In genomic region chr3:93031450-93031849, GRCm38 (mm10) we compare ENCODE assay signal across 10 mouse cellular contexts. TPM values are rescaled to one million over a fixed set of nuclear protein-coding genes. Genes with fewer than 3 reads are reported as not detected.
DNase-seq lines count a peak whose midpoint lies in the region; ATAC-seq lines count a peak whose summit lies in the region.
"Had no signal": no experiment of that assay in that cellular context is flagged by ENCODE, and none has a peak within 500 bp of the region (broad histone marks: within the 10 kb centered on the region; RNA-seq: fewer than 3 reads in every experiment).

No protein-coding gene starts in this region.

- H3K9me3 ChIP-seq in embryonic facial prominence, embryonic 10.5 days: no peaks in the 10 kb centered on the region
- H3K9me3 ChIP-seq in kidney, embryonic 14.5 days (ENCODE audit: control insufficient read depth, low read length): no peaks in the 10 kb centered on the region
- H3K9me3 ChIP-seq: megakaryocyte, embryonic 14.5 days had no signal

- DNase-seq in cerebellum, adult 11 months: peak; percentile 2
- no peak for DNase-seq in cerebellum, adult 9-11 months
- peak; percentile 68 for DNase-seq in ES-CJ7 (ENCODE audit: low read depth, low spot score)
- peak; percentile 44 for DNase-seq in embryonic facial prominence, embryonic 10.5 days (ENCODE audit: low spot score)
- DNase-seq in lung, postnatal 36 days: peak; percentile 8
- DNase-seq in yolk sac, embryonic 10.5 days (ENCODE audit: low spot score): peak; percentile 13
- DNase-seq in gastrocnemius, postnatal 4 days (ENCODE audit: low spot score in 2 of 2): no peak

- no peak overlapping the region for H3K9ac ChIP-seq in kidney, embryonic 14.5 days (ENCODE audit: low read depth, low read length)

- no peaks in the 10 kb centered on the region for H3K27me3 ChIP-seq in embryonic facial prominence, embryonic 10.5 days (replicated peaks; ENCODE audit: low read depth, poor library complexity, severe bottlenecking)
- no peaks in the 10 kb centered on the region for H3K27me3 ChIP-seq in kidney, embryonic 14.5 days (ENCODE audit: control insufficient read depth, insufficient read depth, low read length)
- H3K27me3 ChIP-seq: megakaryocyte, embryonic 14.5 days had no signal

- no peak overlapping the region for H3K4me2 ChIP-seq in kidney, embryonic 14.5 days (replicated peaks; ENCODE audit: low read depth, low read length)

- ATAC-seq in kidney, embryonic 14.5 days (ENCODE audit: low FRiP score, low TSS enrichment): peak; percentile 87

- no peak overlapping the region for H3K4me3 ChIP-seq in embryonic facial prominence, embryonic 10.5 days
- no peak overlapping the region for H3K4me3 ChIP-seq in kidney, embryonic 14.5 days (ENCODE audit: low read length)
- H3K4me3 ChIP-seq: megakaryocyte, embryonic 14.5 days had no signal

- WGBS in embryonic facial prominence, embryonic 10.5 days: 58% methylated on average over 5 of the region's 5 CpGs
- 46% methylated on average over 5 of the region's 5 CpGs for WGBS in kidney, embryonic 14.5 days

- H3K36me3 ChIP-seq in embryonic facial prominence, embryonic 10.5 days (replicated peaks): no peaks in the 10 kb centered on the region
- no peaks in the 10 kb centered on the region for H3K36me3 ChIP-seq in kidney, embryonic 14.5 days (ENCODE audit: control insufficient read depth, insufficient read depth, low read length)

- H3K27ac ChIP-seq in embryonic facial prominence, embryonic 10.5 days (replicated peaks): no peak overlapping the region
- no peak overlapping the region for H3K27ac ChIP-seq in kidney, embryonic 14.5 days (ENCODE audit: low read depth, low read length)

- no peaks in the 10 kb centered on the region for H3K4me1 ChIP-seq in embryonic facial prominence, embryonic 10.5 days
- no peaks in the 10 kb centered on the region for H3K4me1 ChIP-seq in kidney, embryonic 14.5 days (ENCODE audit: control insufficient read depth, insufficient read depth, low read length)
- H3K4me1 ChIP-seq: megakaryocyte, embryonic 14.5 days had no signal

RNA-seq across cellular contexts. Expression of gene Lce1m, which starts 12.6 kb away (rescaled TPM):
- not detected in 2 replicates for polyA plus RNA-seq in embryonic facial prominence, embryonic 10.5 days (2016; fragmentation: Nextera tagmentation; extraction: Ambion mirVana)
- polyA plus RNA-seq in kidney, embryonic 14.5 days (2014; fragmentation: Nextera tagmentation; extraction: Ambion mirVana): not detected in 2 replicates
- total RNA-seq in gastrocnemius, postnatal 4 days (2021): under 1 TPM in 1 of 2 experiments, not detected in 1; 0.62 TPM
- total RNA-seq: heart, adult 18-20 months had no signal

RNA-seq across cellular contexts. Expression of gene Crct1, which starts 16.0 kb away (rescaled TPM):
- 0.36 TPM in 1 of 2 replicates, not detected in the other for polyA plus RNA-seq in embryonic facial prominence, embryonic 10.5 days (2016; fragmentation: Nextera tagmentation; extraction: Ambion mirVana)
- 0.64 and 0.67 TPM in 2 replicates for polyA plus RNA-seq in kidney, embryonic 14.5 days (2014; fragmentation: Nextera tagmentation; extraction: Ambion mirVana)
- under 1 TPM in 1 of 2 experiments, not detected in 1; 0.52 TPM for total RNA-seq in gastrocnemius, postnatal 4 days (2021)
- total RNA-seq: heart, adult 18-20 months had no signal

RNA-seq across cellular contexts. Expression of gene Gm4858, which starts 37.2 kb away (rescaled TPM):
- not detected in 2 replicates for polyA plus RNA-seq in embryonic facial prominence, embryonic 10.5 days (2016; fragmentation: Nextera tagmentation; extraction: Ambion mirVana)
- not detected in 2 replicates for polyA plus RNA-seq in kidney, embryonic 14.5 days (2014; fragmentation: Nextera tagmentation; extraction: Ambion mirVana)
- not detected for total RNA-seq in gastrocnemius, postnatal 4 days (2021)
- total RNA-seq: heart, adult 18-20 months had no signal

RNA-seq across cellular contexts. Expression of gene Lce3f, which starts 39.4 kb away (rescaled TPM):
- not detected in 2 replicates for polyA plus RNA-seq in embryonic facial prominence, embryonic 10.5 days (2016; fragmentation: Nextera tagmentation; extraction: Ambion mirVana)
- not detected in 2 replicates for polyA plus RNA-seq in kidney, embryonic 14.5 days (2014; fragmentation: Nextera tagmentation; extraction: Ambion mirVana)
- total RNA-seq in gastrocnemius, postnatal 4 days (2021): not detected
- total RNA-seq: heart, adult 18-20 months had no signal

Comparison
In these comparisons a context has a peak if more than half of its experiments do, and no peak if none do; other contexts are left out.
1. DNase-seq: peak in cerebellum, adult 11 months (single experiment), ES-CJ7 (single experiment), embryonic facial prominence, embryonic 10.5 days (single experiment), lung, postnatal 36 days (single experiment) and yolk sac, embryonic 10.5 days (single experiment); none in cerebellum, adult 9-11 months (single experiment) and gastrocnemius, postnatal 4 days (0 of 2).